Mouse (Mus musculus) embryonic facial prominence, embryonic 11.5 days (tissue): Measurements from ENCODE around the gene Gpr150. TPM values are rescaled to one million over a fixed set of nuclear protein-coding genes. Genes with fewer than 3 reads are reported as not detected.

Experiments
- ATAC-seq: fragments of 200-750 bp; cut with Nextera tagmentation; replicated peaks from 2 replicates; pipeline ENCODE4 v1.8.0; 2017; ENCODE audit warnings: low read depth; ENCODE audit not compliant: insufficient number of reproducible peaks, low FRiP score, low TSS enrichment
- DNase-seq: peaks from one replicate; pipeline ENCODE4 v3.0.0-alpha.2; 2015; ENCODE audit warnings: low spot score
- H3K27ac ChIP-seq: fragments of 300-500 bp; sonication (generic); replicated peaks from 2 replicates; pipeline ENCODE4 v1.5.1; 2014; ENCODE audit warnings: mild to moderate bottlenecking, low read depth, low read length, control low read depth
- H3K27me3 ChIP-seq: fragments of 300-500 bp; sonication (generic); 2 replicates; pipeline ENCODE4 v1.6.1; 2014; ENCODE audit warnings: mild to moderate bottlenecking, low read length, moderate library complexity, mixed read lengths; ENCODE audit not compliant: control insufficient read depth, insufficient read depth
- H3K36me3 ChIP-seq: fragments of 300-500 bp; sonication (generic); replicated peaks from 2 replicates; pipeline ENCODE4 v1.6.1; 2014; ENCODE audit warnings: low read depth, mild to moderate bottlenecking, low read length, moderate library complexity, mixed read lengths; ENCODE audit not compliant: control insufficient read depth, insufficient read depth
- H3K4me1 ChIP-seq: fragments of 300-500 bp; sonication (generic); 2 replicates; pipeline ENCODE4 v1.6.1; 2014; ENCODE audit warnings: low read length, mixed read lengths; ENCODE audit not compliant: control insufficient read depth, insufficient read depth
- H3K4me2 ChIP-seq: fragments of 300-500 bp; sonication (generic); 2 replicates; pipeline ENCODE4 v1.6.1; 2014; ENCODE audit warnings: low read depth, mild to moderate bottlenecking, control low read depth, low read length, moderate library complexity
- H3K4me3 ChIP-seq: fragments of 300-500 bp; sonication (generic); 2 replicates; pipeline ENCODE4 v1.5.1; 2014; ENCODE audit warnings: low read depth, low read length, control low read depth
- H3K9ac ChIP-seq: fragments of 300-500 bp; sonication (generic); replicated peaks from 2 replicates; pipeline ENCODE4 v1.6.1; 2014; ENCODE audit warnings: mild to moderate bottlenecking, control low read depth, low read length
- H3K9me3 ChIP-seq: fragments of 300-500 bp; sonication (generic); replicated peaks from 2 replicates; pipeline ENCODE4 v1.6.1; 2016; ENCODE audit warnings: mild to moderate bottlenecking, low read length, inconsistent platforms, mixed read lengths; ENCODE audit not compliant: control insufficient read depth
- WGBS: fragments of 180-500 bp; shearing (Covaris S2); extraction: QIAGEN DNeasy Blood & Tissue Kit; methylation state at CpG from one replicate; pipeline ENCODE4 v1.1.7; 2014; 5-methylcytosine and 5-hydroxymethylcytosine counted together
- polyA plus RNA-seq: library from polyadenylated mRNA; unstranded; fragments of >200 nt; fragmentation: Nextera tagmentation; extraction: Ambion mirVana; gene quantifications from 2 replicates; pipeline ENCODE4 v1.2.1, GENCODE M21; 2014

The Gpr150 gene
- polyA plus RNA-seq, 1 experiment from 2014 or later, result 0.43 TPM

DNA sequence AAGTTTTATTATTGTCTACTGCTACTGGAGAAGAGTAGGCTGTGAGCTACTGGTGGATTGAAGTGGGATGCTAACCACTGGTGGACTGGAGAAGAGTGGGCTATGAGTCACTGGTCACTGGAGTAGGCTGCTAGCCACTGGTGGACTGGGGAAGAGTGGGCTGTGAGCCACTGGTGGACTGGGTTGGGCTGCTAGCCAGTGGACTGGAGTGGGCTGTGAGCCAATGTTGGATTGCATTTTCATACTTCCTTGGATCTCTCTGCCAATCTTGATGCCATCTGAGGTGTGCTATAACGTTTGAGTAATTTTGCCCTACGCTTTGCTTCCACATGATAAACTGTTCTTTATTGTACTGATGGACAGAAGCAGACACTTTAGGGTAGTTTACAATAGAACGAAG lies 5.3 kb upstream of the Gpr150 start:
- Histone ChIP-seq H3K9ac (no peak overlapping the region), H3K4me2 (no peak overlapping the region), H3K27me3 (peaks cover 3% of the 10 kb centered on the region; the same call in 1 of the 2 replicates), H3K4me1 (no peaks in the 10 kb centered on the region), H3K27ac (no peak overlapping the region), H3K4me3 (no peak overlapping the region), H3K9me3 (no peaks in the 10 kb centered on the region), H3K36me3 (no peaks in the 10 kb centered on the region)
- WGBS, result 87% methylated on average over 3 of the region's 3 CpGs
- ATAC-seq (no peak), DNase-seq (no peak)

DNA sequence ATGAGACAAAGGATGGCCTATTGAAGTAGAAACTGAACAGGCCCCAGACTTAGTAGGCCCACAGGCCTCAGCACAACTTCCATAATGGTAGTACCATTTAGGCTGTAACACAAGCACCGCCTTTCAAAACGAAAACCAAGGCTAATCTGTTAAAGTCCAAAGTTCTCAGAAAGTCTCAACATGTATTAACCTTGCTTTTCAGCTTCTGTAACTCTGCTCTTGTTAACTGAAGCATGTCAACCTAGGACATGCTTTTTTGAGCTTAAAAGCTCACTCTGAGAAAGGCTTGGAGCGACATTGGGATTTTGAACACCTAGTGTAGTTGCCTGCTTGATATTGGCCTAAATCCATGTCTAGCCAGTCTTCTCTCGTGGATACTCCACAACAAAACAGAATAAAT lies 2.8 kb upstream of the Gpr150 start:
- DNase-seq, result no peak
- no peaks in the 10 kb centered on the region for H3K9me3 ChIP-seq
- H3K9ac ChIP-seq, result no peak overlapping the region
- H3K4me2 ChIP-seq, result no peak overlapping the region
- 88% methylated on average over 4 of the region's 4 CpGs for WGBS
- no peaks in the 10 kb centered on the region for H3K36me3 ChIP-seq
- no peak overlapping the region for H3K27ac ChIP-seq
- H3K27me3 ChIP-seq, result peaks cover 22% of the 10 kb centered on the region
- no peak overlapping the region for H3K4me3 ChIP-seq
- peaks cover 5% of the 10 kb centered on the region; the same call in 1 of the 2 replicates for H3K4me1 ChIP-seq
- ATAC-seq, result no peak

DNA sequence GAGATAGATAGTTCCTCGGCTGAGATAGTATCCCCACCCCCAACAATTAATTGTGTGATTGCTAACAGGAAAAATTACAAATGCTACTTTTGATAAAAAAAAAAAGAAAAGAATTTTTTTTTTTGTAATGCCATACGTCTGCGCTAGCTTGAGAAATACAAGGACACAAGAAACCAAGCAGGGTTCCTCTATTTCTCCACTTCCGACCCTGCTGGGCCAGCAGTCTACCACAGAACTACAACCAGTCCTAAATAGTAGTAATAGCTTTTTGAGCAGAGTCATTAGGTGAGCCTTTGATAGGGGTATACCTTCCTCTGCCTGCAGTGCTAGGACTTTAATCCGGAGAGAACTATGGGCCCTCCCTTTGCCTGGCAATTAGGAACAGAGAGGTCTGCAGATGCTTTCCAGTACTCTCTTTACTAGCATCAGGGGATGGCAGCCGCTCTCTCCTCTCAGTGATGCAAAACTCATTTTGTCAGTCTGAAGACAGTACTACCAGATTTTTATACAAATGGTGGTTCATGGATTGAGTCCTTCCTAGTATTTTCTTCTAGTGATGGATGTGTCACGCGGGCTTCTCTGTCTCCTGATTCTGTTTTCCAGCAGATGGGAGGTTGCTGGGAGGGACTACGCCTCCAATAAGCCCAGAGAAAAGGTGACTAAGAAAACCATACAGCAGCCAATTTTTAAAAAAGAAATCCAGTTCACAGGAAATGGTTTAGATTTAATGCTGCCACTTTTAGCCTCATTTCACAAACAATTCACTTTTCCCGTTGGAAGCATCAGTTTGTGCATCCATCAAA lies 672 bp upstream of the Gpr150 start:
- H3K9me3 ChIP-seq, result no peaks in the 10 kb centered on the region
- no peak for ATAC-seq
- 65% methylated on average over 10 of the region's 10 CpGs for WGBS
- H3K27ac ChIP-seq, result no peak overlapping the region
- no peaks in the 10 kb centered on the region for H3K36me3 ChIP-seq
- H3K4me1 ChIP-seq, result peaks cover 5% of the 10 kb centered on the region; the same call in 1 of the 2 replicates
- H3K4me3 ChIP-seq, result no peak overlapping the region
- no peak overlapping the region for H3K9ac ChIP-seq
- H3K27me3 ChIP-seq, result peaks cover 31% of the 10 kb centered on the region
- DNase-seq, result no peak
- no peak overlapping the region for H3K4me2 ChIP-seq

DNA sequence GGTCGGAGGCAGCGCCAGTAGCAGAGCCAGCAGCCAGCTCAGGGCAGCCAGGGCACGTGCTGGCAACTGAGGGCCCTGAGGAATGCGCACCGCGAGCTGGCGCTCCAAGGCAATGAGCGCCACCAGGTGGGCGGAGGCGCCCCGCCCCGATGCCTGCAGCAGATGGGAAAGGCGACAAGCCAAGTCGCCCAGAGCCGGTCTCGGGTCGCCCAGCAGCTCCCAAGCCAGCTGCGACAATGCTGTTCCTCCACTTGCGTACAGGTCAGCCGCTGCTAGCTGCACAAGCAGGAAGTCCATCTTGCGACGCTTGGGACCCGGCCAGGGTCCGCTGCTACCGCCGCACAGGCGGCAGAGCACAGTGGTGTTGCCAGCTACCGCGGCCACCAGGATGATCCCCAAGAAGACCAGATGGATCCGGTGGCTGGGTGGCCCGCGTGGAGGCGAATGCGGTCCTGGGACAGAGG lies 503 bp downstream of the Gpr150 start:
- H3K36me3 ChIP-seq, result no peaks in the 10 kb centered on the region
- no peaks in the 10 kb centered on the region for H3K9me3 ChIP-seq
- peaks cover 5% of the 10 kb centered on the region; the same call in 1 of the 2 replicates for H3K4me1 ChIP-seq
- H3K9ac ChIP-seq, result peak overlapping the region; percentile 53
- H3K4me2 ChIP-seq, result peak overlapping the region; percentile 74
- peak overlapping the region; percentile 44 for H3K4me3 ChIP-seq
- 0% methylated on average over 34 of the region's 34 CpGs for WGBS
- peaks cover 31% of the 10 kb centered on the region for H3K27me3 ChIP-seq
- DNase-seq (peak; percentile 79), ATAC-seq (peak; percentile 94)
- no peak overlapping the region for H3K27ac ChIP-seq

DNA sequence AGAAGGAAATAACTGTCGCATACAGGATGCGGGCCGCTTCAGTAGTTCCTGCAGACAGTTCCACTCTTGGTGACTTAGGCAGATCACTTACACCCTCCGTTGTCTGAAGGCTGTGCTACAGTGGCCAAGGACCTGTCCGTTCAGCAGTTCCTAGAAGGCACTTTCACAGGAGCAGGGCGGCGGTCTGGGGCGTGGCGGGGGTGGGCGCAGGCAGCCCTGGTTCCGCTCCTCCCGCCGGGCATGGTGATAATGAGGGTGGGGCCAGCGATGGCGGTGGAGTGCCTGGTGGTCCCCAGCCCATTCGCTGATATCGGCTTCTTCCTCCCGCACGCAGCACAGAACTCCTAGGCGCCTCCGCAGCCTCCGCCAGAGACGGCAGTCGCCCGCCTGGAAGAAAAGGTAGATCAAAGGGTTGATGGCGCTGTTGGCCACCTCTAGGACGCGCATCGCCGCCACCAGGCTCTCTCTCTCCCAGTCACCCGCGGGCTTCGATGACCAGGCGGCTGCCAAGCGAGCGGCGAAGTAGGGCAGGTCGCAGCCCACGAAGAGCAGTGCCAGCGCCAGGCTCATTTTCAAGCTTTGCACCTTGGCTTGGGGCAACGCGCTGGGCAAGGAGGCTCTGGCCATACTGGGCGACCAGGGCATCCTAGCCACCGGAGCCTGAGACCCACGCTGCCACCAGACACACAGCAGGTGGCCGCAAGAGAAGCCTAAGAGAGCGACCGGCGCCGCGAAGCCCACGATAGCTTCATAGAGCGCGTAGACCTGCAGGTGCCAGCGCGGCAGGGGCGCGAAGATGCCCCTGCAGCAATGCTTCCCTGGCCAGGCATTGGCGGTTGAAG lies 1.2 kb downstream of the Gpr150 start:
- H3K4me3 ChIP-seq, result peak overlapping the region; percentile 44
- DNase-seq (peak; percentile 32), ATAC-seq (peak; percentile 68)
- no peaks in the 10 kb centered on the region for H3K9me3 ChIP-seq
- H3K4me1 ChIP-seq, result peaks cover 5% of the 10 kb centered on the region; the same call in 1 of the 2 replicates
- H3K27me3 ChIP-seq, result peaks cover 31% of the 10 kb centered on the region
- peak overlapping the region; percentile 74 for H3K4me2 ChIP-seq
- WGBS, result 1% methylated on average over 59 of the region's 59 CpGs
- no peak overlapping the region for H3K27ac ChIP-seq
- H3K9ac ChIP-seq, result peak overlapping the region; percentile 53
- H3K36me3 ChIP-seq, result no peaks in the 10 kb centered on the region

DNA sequence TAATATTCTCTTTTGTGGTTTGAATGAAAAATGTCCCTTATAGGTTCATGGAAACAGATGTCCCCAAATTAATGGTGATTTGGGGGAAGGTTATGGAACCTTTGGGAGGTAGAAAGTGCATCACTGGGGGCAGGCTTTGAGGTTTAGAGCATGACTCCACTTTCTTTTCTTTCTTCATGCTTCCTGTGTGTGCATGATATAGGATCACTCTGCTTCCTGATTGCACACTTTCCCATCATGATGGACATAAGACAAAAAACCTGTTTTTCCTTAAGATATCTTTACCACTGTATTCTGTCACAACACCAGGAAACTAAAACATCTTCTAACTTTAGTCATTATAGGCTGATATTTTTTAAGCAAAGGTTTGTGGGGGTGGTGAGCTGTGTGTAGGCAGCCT lies 11.8 kb downstream of the Gpr150 start:
- Histone ChIP-seq H3K36me3 (no peaks in the 10 kb centered on the region), H3K4me2 (no peak overlapping the region), H3K27ac (no peak overlapping the region), H3K27me3 (no peaks in the 10 kb centered on the region), H3K9me3 (no peaks in the 10 kb centered on the region), H3K4me3 (no peak overlapping the region), H3K9ac (no peak overlapping the region), H3K4me1 (no peaks in the 10 kb centered on the region)
- ATAC-seq (no peak), DNase-seq (no peak)

DNA sequence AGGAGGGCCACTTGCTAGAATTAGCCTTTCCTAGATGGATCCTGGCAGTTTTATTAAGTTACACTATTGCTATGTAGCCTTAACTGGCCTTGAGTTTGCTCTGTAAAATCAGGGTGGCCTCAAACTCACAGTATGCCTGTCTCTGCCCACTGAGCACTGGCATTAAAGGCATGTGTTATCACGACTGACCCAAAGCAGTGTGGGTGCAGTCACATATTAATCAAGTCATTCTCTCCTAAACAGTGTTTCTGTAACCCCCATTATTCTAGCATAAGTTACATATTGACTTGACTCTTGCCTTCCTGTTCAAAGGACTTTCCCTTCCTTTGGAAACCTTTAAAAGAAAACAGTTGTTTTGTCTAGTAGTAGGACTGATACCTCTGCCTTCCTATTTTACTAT lies 14.3 kb downstream of the Gpr150 start:
- H3K9me3 ChIP-seq, result no peaks in the 10 kb centered on the region
- no peak overlapping the region for H3K27ac ChIP-seq
- 78% methylated on average over 1 of the region's 1 CpGs for WGBS
- H3K4me1 ChIP-seq, result no peaks in the 10 kb centered on the region
- no peak for DNase-seq
- H3K27me3 ChIP-seq, result no peaks in the 10 kb centered on the region
- no peak overlapping the region for H3K4me3 ChIP-seq
- ATAC-seq, result no peak
- no peak overlapping the region for H3K9ac ChIP-seq
- H3K4me2 ChIP-seq, result no peak overlapping the region
- H3K36me3 ChIP-seq, result no peaks in the 10 kb centered on the region

DNA sequence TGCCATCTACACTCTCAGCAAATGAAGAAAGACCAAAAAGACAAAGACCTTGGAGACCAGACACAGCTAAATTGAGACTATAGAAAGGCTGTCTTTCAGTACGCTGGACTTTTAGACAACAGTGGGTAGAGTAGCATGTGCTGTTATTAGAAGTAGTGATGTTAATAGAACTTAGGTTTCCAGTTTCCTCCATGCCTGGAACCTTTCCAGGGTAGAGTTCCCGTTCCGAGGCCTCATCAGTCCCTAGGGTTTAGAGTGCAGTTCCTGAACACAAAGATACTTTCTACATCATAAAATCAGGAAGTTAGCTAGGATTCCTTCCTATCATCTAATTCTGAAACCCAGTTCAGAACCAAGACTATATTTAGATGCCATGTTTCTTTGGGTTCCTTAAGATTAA lies 32.2 kb downstream of the Gpr150 start:
- Histone ChIP-seq H3K9me3 (no peaks in the 10 kb centered on the region), H3K27me3 (no peaks in the 10 kb centered on the region), H3K9ac (no peak overlapping the region), H3K4me2 (no peak overlapping the region), H3K4me3 (no peak overlapping the region), H3K27ac (no peak overlapping the region), H3K36me3 (no peaks in the 10 kb centered on the region), H3K4me1 (no peaks in the 10 kb centered on the region)
- DNase-seq (no peak), ATAC-seq (no peak)
- 77% methylated on average over 3 of the region's 3 CpGs for WGBS
